Mouse (Mus musculus) E14TG2a.4 (cell line): ENCODE measurements around the gene Tgtp2.

Source experiments
- CTCF ChIP-seq: conservative IDR thresholded peaks from 2 replicates; pipeline ENCODE4 v1.5.1; 2014; ENCODE audit warnings: low read length
- POU5F1 ChIP-seq: IDR thresholded peaks from 2 replicates; pipeline ENCODE4 v1.6.1; 2014; ENCODE audit warnings: low read length, borderline replicate concordance

- TF ChIP-seq POU5F1: no peak
- no peak for TF ChIP-seq CTCF
These were observed 36.4 kb upstream of the Tgtp2 start for GRCm38 (mm10) chr11:49100409-49100808.
